Mouse (Mus musculus): Measurements from ENCODE around the gene Krtap6-1. TPM values are rescaled to one million over a fixed set of nuclear protein-coding genes. Genes with fewer than 3 reads are reported as not detected.
"Not testable (repeated sequence)": the region's sequence is repeated elsewhere in the genome, so short reads cannot be mapped to it uniquely, and the experiment has no call there.

Krtap6-1 gene
- not detected in 2 replicates for polyA plus RNA-seq (2012)

- TF ChIP-seq GATA1 (IDR thresholded peaks at IDR 0.05; ENCODE audit: low read length): not testable (repeated sequence)
These were observed at the start of gene Krtap6-1 for GRCm38 (mm10) chr16:89031399-89031798. Gene Krtap6-1, plus strand, starts transcription at chr16:89031699.

- TF ChIP-seq GATA1 (IDR thresholded peaks at IDR 0.05; ENCODE audit: low read length): no peak
These were observed 20.8 kb upstream of the Krtap6-1 start, which contains the start of gene Krtap22-2 for GRCm38 (mm10) chr16:89010659-89011058. Gene Krtap22-2, minus strand, starts transcription at chr16:89010759.

DNA sequence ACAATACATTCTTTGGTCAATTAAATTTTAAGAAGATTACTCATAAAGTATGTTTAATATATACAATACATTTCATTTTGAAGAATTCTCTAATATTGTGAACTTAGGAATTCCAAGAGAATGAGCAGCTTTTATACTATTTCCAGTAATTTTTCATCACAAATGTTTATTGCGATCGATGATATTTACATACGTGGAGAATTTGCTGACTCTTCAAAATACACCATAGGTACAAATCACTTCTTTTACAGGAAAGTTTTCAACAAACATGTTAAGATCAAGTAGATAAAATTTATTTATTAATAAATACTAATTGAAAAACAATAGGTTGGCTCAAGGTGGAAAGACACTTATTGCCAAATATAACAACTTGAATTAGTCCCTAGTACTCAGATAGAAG lies 17.5 kb upstream of the Krtap6-1 start:
- no peak for TF ChIP-seq GATA1 (IDR thresholded peaks at IDR 0.05; ENCODE audit: low read length)

GRCm38 (mm10) chr16:89014984-89015383 lies 16.5 kb upstream of the Krtap6-1 start, which contains the start of gene Gm10229:
Gene Gm10229, plus strand, starts transcription at chr16:89015284.
- TF ChIP-seq GATA1 (IDR thresholded peaks at IDR 0.05; ENCODE audit: low read length): not testable (repeated sequence)

DNA sequence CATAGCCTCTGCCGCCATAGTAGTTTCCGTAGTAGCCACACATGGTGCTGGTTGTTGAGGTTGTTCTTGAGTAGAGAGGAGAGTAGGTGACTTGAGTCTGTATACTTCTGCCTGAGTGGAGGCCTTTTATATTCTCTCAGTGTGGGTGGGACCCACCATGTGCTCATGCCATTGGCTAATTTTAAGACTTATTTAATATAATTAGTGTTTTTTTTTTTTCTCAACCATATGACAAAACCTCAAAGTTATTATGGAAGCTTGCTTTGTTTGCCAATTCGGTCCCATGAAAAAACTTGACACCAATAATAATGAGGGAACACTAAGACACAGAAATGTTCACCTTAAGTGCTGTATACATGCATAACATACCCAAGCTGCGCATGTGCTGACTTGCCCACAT lies 9.9 kb downstream of the Krtap6-1 start, which contains the start of gene Gm10228:
TSS of gene Gm10228 (minus strand) at position 101 of the 400 bp plus-strand sequence.
- not testable (repeated sequence) for TF ChIP-seq GATA1 (IDR thresholded peaks at IDR 0.05; ENCODE audit: low read length)

DNA sequence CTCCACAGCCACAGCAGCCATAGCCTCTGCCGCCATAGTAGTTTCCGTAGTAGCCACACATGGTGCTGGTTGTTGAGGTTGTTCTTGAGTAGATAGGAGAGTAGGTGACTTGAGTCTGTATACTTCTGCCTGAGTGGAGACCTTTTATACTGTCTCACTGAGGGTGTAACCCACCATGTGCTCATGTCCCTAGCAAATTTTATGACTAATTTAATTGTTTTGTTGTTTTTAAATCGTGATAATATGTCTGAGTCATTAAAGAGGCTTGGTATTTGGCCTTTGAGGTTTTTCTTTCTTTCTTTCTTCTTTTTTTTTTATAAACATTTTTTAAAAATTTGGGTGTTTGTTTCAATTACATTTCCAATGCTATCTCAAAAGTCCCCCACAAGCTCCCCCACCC lies 16.3 kb downstream of the Krtap6-1 start, which contains the start of gene Krtap6-5:
TSS of gene Krtap6-5 (minus strand) at position 101 of the 400 bp plus-strand sequence.
- no peak for TF ChIP-seq GATA1 (IDR thresholded peaks at IDR 0.05; ENCODE audit: low read length)

DNA sequence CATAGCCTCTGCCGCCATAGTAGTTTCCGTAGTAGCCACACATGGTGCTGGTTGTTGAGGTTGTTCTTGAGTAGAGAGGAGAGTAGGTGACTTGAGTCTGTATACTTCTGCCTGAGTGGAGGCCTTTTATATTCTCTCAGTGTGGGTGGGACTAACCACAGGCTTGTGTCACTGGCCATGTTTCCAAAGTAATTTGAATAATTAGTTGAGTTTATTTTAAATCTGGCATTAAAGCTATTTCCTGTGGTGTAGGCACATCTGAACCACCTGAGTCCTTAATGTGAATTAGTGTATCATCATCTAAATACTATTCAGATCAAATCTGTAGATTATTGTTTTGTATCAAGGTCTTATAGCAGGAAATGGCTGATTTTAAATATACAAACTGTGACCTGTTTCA lies 32.4 kb downstream of the Krtap6-1 start, which contains the start of gene 1110025L11Rik:
TSS of gene 1110025L11Rik (minus strand) at position 101 of the 400 bp plus-strand sequence.
- TF ChIP-seq GATA1 (IDR thresholded peaks at IDR 0.05; ENCODE audit: low read length): not testable (repeated sequence)

Other genes with a start within 250 kb of the Krtap6-1 start
- gene Gm20741, start 219.5 kb upstream of the Krtap6-1 start, polyA plus RNA-seq (2012): not detected in 2 replicates
- gene Krtap15, start 211.5 kb upstream of the Krtap6-1 start, polyA plus RNA-seq (2012): not detected in 2 replicates
- gene Krtap14, start 205.6 kb upstream of the Krtap6-1 start, polyA plus RNA-seq (2012): not detected in 2 replicates
- not detected in 2 replicates for gene Krtap19-1, start 162.3 kb upstream of the Krtap6-1 start, polyA plus RNA-seq (2012)
- gene Krtap19-2, start 157.4 kb upstream of the Krtap6-1 start, polyA plus RNA-seq (2012): not detected in 2 replicates
- not detected in 2 replicates for gene Krtap19-3, start 153.7 kb upstream of the Krtap6-1 start, polyA plus RNA-seq (2012)
- not detected in 2 replicates for gene Krtap19-4, start 146.6 kb upstream of the Krtap6-1 start, polyA plus RNA-seq (2012)
- not detected in 2 replicates for gene Krtap19-5, start 135.2 kb upstream of the Krtap6-1 start, polyA plus RNA-seq (2012)
- not detected in 2 replicates for gene Krtap19-9b, start 99.4 kb upstream of the Krtap6-1 start, polyA plus RNA-seq (2012)
- not detected in 2 replicates for gene Krtap16-3, start 68.8 kb upstream of the Krtap6-1 start, polyA plus RNA-seq (2012)
- gene Krtap22-2, start 20.9 kb upstream of the Krtap6-1 start, polyA plus RNA-seq (2012): not detected in 2 replicates
- not detected in 2 replicates for gene Gm10229, start 16.4 kb upstream of the Krtap6-1 start, polyA plus RNA-seq (2012)
- not detected in 2 replicates for gene Gm10228, start 9.8 kb downstream of the Krtap6-1 start, polyA plus RNA-seq (2012)
- not detected in 2 replicates for gene Krtap6-5, start 16.2 kb downstream of the Krtap6-1 start, polyA plus RNA-seq (2012)
- gene 1110025L11Rik, start 32.3 kb downstream of the Krtap6-1 start, polyA plus RNA-seq (2012): not detected in 2 replicates
- not detected in 2 replicates for gene Krtap6-3, start 52.3 kb downstream of the Krtap6-1 start, polyA plus RNA-seq (2012)
- gene Gm6358, start 109.2 kb downstream of the Krtap6-1 start, polyA plus RNA-seq (2012): not detected in 2 replicates
- gene Gm10061, start 119.4 kb downstream of the Krtap6-1 start, polyA plus RNA-seq (2012): not detected in 2 replicates
- not detected in 2 replicates for gene Gm9789, start 126.3 kb downstream of the Krtap6-1 start, polyA plus RNA-seq (2012)
- not detected in 2 replicates for gene Gm7735, start 137.8 kb downstream of the Krtap6-1 start, polyA plus RNA-seq (2012)
- not detected in 2 replicates for gene 1110057P08Rik, start 143.0 kb downstream of the Krtap6-1 start, polyA plus RNA-seq (2012)
- gene Krtap20-2, start 174.2 kb downstream of the Krtap6-1 start, polyA plus RNA-seq (2012): not detected in 2 replicates